Mouse (Mus musculus) stomach, postnatal 0 days (tissue): ENCODE measurements around the gene Ggta1. TPM values are rescaled to one million over a fixed set of nuclear protein-coding genes. Genes with fewer than 3 reads are reported as not detected.

Experiments
- ATAC-seq: fragments of 200-750 bp; cut with Nextera tagmentation; 2 replicates; pipeline ENCODE4 v1.8.0; 2017; ENCODE audit not compliant: low FRiP score, low TSS enrichment
- DNase-seq: peaks from one replicate; pipeline ENCODE4 v3.0.0-alpha.2; 2016; ENCODE audit warnings: low spot score
- H3K27ac ChIP-seq: fragments of 300-500 bp; sonication (generic); replicated peaks from 2 replicates; pipeline ENCODE4 v1.5.1; 2014; ENCODE audit warnings: mild to moderate bottlenecking, control low read depth
- H3K27me3 ChIP-seq: fragments of 300-500 bp; sonication (generic); 2 replicates; pipeline ENCODE4 v1.6.1; 2014; ENCODE audit warnings: low read length; ENCODE audit not compliant: control insufficient read depth, insufficient read depth
- H3K36me3 ChIP-seq: fragments of 300-500 bp; sonication (generic); 2 replicates; pipeline ENCODE4 v1.6.1; 2014; ENCODE audit warnings: low read length, mixed read lengths; ENCODE audit not compliant: control insufficient read depth, insufficient read depth
- H3K4me1 ChIP-seq: fragments of 300-500 bp; sonication (generic); replicated peaks from 2 replicates; pipeline ENCODE4 v1.6.1; 2014; ENCODE audit warnings: antibody characterized with exemption; ENCODE audit not compliant: control insufficient read depth, insufficient read depth
- H3K4me2 ChIP-seq: fragments of 300-500 bp; sonication (generic); replicated peaks from 2 replicates; pipeline ENCODE4 v1.6.1; 2014; ENCODE audit warnings: low read depth, mild to moderate bottlenecking, control low read depth, moderate library complexity
- H3K4me3 ChIP-seq: fragments of 300-500 bp; sonication (generic); 2 replicates; pipeline ENCODE4 v1.5.1; 2014; ENCODE audit warnings: low read depth, low read length, control low read depth
- H3K9ac ChIP-seq: fragments of 300-500 bp; sonication (generic); 2 replicates; pipeline ENCODE4 v1.6.1; 2014; ENCODE audit warnings: mild to moderate bottlenecking, low read length, control low read depth, mixed read lengths
- H3K9me3 ChIP-seq: fragments of 300-500 bp; sonication (generic); 2 replicates; pipeline ENCODE4 v1.6.1; 2016; ENCODE audit warnings: low read length; ENCODE audit not compliant: control insufficient read depth
- CTCF ChIP-seq: IDR thresholded peaks from 2 replicates; pipeline ENCODE4 v1.5.1; 2016; ENCODE audit warnings: antibody characterized with exemption, low read depth, mild to moderate bottlenecking, moderate library complexity
- EP300 ChIP-seq: optimal IDR thresholded peaks from 2 replicates; pipeline ENCODE3; 2016; ENCODE audit warnings: antibody characterized with exemption
- WGBS: fragments of 180-500 bp; shearing (Covaris S2); extraction: QIAGEN DNeasy Blood & Tissue Kit; methylation state at CpG from one replicate; pipeline ENCODE4 v1.1.7; 2014; 5-methylcytosine and 5-hydroxymethylcytosine counted together
- polyA plus RNA-seq: library from polyadenylated mRNA; unstranded; fragments of >200 nt; fragmentation: Nextera tagmentation; extraction: Ambion mirVana; gene quantifications from 2 replicates; pipeline ENCODE4 v1.2.1, GENCODE M21; 2015

Ggta1 gene
- polyA plus RNA-seq, 1 experiment from 2014 or later: 11.5 TPM

- DNase-seq (no peak), ATAC-seq (no peak)
- Histone ChIP-seq H3K27me3 (no peaks in the 10 kb centered on the region), H3K4me3 (no peak overlapping the region), H3K9me3 (no peaks in the 10 kb centered on the region), H3K4me1 (no peaks in the 10 kb centered on the region), H3K4me2 (no peak overlapping the region), H3K36me3 (peaks cover 14% of the 10 kb centered on the region), H3K9ac (no peak overlapping the region), H3K27ac (no peak overlapping the region)
- WGBS: 81% methylated on average over 6 of the region's 6 CpGs
- no peak for TF ChIP-seq CTCF
- TF ChIP-seq EP300: no peak
These were observed 46.6 kb downstream of the Ggta1 start for GRCm38 (mm10) chr2:35416473-35416872.

GRCm38 (mm10) chr2:35412810-35413209 lies 50.2 kb downstream of the Ggta1 start:
- no peak overlapping the region for H3K4me2 ChIP-seq
- no peak overlapping the region for H3K4me3 ChIP-seq
- no peak for DNase-seq
- H3K9me3 ChIP-seq: no peaks in the 10 kb centered on the region
- no peaks in the 10 kb centered on the region for H3K27me3 ChIP-seq
- TF ChIP-seq CTCF (no peak), EP300 (no peak)
- 83% methylated on average over 3 of the region's 3 CpGs for WGBS
- no peak overlapping the region for H3K27ac ChIP-seq
- no peaks in the 10 kb centered on the region for H3K4me1 ChIP-seq
- H3K9ac ChIP-seq: no peak overlapping the region
- H3K36me3 ChIP-seq: peaks cover 2% of the 10 kb centered on the region; the same call in 1 of the 2 replicates
- no peak for ATAC-seq

GRCm38 (mm10) chr2:35412246-35412645 lies 50.8 kb downstream of the Ggta1 start:
- TF ChIP-seq CTCF (no peak), EP300 (no peak)
- Histone ChIP-seq H3K27ac (no peak overlapping the region), H3K4me2 (no peak overlapping the region), H3K27me3 (no peaks in the 10 kb centered on the region), H3K9me3 (no peaks in the 10 kb centered on the region), H3K36me3 (peaks cover 2% of the 10 kb centered on the region; the same call in 1 of the 2 replicates), H3K4me3 (no peak overlapping the region), H3K9ac (no peak overlapping the region), H3K4me1 (no peaks in the 10 kb centered on the region)
- ATAC-seq (no peak), DNase-seq (no peak)
- WGBS: 80% methylated on average over 2 of the region's 2 CpGs

- Histone ChIP-seq H3K4me1 (no peaks in the 10 kb centered on the region), H3K27ac (no peak overlapping the region), H3K4me3 (no peak overlapping the region), H3K36me3 (peaks cover 2% of the 10 kb centered on the region; the same call in 1 of the 2 replicates), H3K27me3 (no peaks in the 10 kb centered on the region), H3K9me3 (no peaks in the 10 kb centered on the region), H3K4me2 (no peak overlapping the region), H3K9ac (no peak overlapping the region)
- TF ChIP-seq CTCF (no peak), EP300 (no peak)
- WGBS: 63% methylated on average over 10 of the region's 10 CpGs
- DNase-seq (no peak), ATAC-seq (no peak)
These were observed 51.3 kb downstream of the Ggta1 start for GRCm38 (mm10) chr2:35411640-35412190.

- 94% methylated on average over 6 of the region's 6 CpGs for WGBS
These were observed 53.6 kb downstream of the Ggta1 start for GRCm38 (mm10) chr2:35409466-35409865.

GRCm38 (mm10) chr2:35408409-35409110 lies 54.5 kb downstream of the Ggta1 start:
- no peaks in the 10 kb centered on the region for H3K27me3 ChIP-seq
- no peak overlapping the region for H3K27ac ChIP-seq
- 67% methylated on average over 5 of the region's 5 CpGs for WGBS
- no peak for DNase-seq
- H3K4me1 ChIP-seq: no peaks in the 10 kb centered on the region
- no peak for ATAC-seq
- H3K4me2 ChIP-seq: no peak overlapping the region
- no peak for TF ChIP-seq CTCF
- TF ChIP-seq EP300: no peak
- no peak overlapping the region for H3K9ac ChIP-seq
- peaks cover 7% of the 10 kb centered on the region; the same call in 1 of the 2 replicates for H3K36me3 ChIP-seq
- no peak overlapping the region for H3K4me3 ChIP-seq
- H3K9me3 ChIP-seq: no peaks in the 10 kb centered on the region

More at GRCm38 (mm10) chr2:35409466-35409865, 53.6 kb downstream of the Ggta1 start:
- TF ChIP-seq EP300: no peak
- TF ChIP-seq CTCF: no peak
- Histone ChIP-seq H3K9ac (no peak overlapping the region), H3K4me1 (no peaks in the 10 kb centered on the region), H3K4me3 (no peak overlapping the region), H3K9me3 (no peaks in the 10 kb centered on the region), H3K27me3 (no peaks in the 10 kb centered on the region), H3K36me3 (peaks cover 6% of the 10 kb centered on the region; the same call in 1 of the 2 replicates), H3K27ac (no peak overlapping the region), H3K4me2 (no peak overlapping the region)
- ATAC-seq (no peak), DNase-seq (no peak)
